Mouse (Mus musculus) right cerebral cortex, postnatal 10 days (tissue): ENCODE data around the gene Tmbim1.
"Not testable (repeated sequence)": the region's sequence is repeated elsewhere in the genome, so short reads cannot be mapped to it uniquely, and the experiment has no call there.

Source experiments
- DNase-seq, 2 experiments: peaks; one replicate each; pipeline ENCODE4 v3.0.0; 2021; ENCODE audit warnings: low spot score in 2 of 2

The Tmbim1 gene

GRCm38 (mm10) chr1:74329899-74330431 is 24.5 kb upstream of the Tmbim1 start:
- DNase-seq, result no peak

DNA sequence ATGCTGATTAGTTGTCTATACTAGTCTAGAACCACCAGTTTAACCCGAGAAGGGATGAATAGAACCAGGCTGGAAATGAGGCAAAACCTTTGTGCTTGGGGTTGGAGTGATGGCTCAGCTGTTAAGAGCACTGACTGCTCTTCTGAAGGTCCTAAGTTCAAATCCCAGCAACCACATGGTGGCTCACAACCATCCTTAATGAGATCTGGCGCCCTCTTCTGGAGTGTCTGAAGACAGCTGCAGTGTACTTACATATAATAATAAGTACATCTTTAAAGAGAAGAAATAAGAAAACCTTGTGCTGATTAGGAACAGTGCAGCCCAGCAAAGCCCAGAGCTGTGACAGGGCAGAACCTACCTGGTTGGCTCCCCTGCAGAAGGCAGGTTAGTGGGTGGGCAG is 21.5 kb upstream of the Tmbim1 start:
- not testable (repeated sequence) for DNase-seq

- DNase-seq, result no peak
Measured at GRCm38 (mm10) chr1:74321396-74321795, 16.0 kb upstream of the Tmbim1 start.

DNA sequence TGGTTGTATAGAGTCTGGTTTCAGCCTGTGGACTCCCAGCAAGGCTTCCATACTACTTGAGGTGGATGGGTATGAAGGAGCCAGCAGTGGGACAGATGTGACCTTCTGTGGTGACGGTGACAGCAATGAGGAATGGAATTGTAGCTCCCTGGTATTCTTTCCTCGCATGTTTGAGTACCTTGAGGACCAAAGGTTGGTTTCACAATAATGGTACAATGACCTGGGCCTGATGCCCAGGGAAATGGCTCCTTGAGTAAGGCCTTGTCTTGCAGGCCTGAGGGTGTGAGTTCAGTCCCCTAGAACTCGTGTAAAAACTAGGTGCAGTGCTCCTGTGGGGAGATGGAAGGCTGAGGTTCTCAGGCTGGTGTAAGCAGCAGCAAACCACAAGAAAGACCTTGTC is 13.3 kb upstream of the Tmbim1 start:
- no peak for DNase-seq

- no peak for DNase-seq
Measured at GRCm38 (mm10) chr1:74316114-74316827, 10.8 kb upstream of the Tmbim1 start.

- no peak for DNase-seq
Measured at GRCm38 (mm10) chr1:74314796-74315195, 9.4 kb upstream of the Tmbim1 start.

DNA sequence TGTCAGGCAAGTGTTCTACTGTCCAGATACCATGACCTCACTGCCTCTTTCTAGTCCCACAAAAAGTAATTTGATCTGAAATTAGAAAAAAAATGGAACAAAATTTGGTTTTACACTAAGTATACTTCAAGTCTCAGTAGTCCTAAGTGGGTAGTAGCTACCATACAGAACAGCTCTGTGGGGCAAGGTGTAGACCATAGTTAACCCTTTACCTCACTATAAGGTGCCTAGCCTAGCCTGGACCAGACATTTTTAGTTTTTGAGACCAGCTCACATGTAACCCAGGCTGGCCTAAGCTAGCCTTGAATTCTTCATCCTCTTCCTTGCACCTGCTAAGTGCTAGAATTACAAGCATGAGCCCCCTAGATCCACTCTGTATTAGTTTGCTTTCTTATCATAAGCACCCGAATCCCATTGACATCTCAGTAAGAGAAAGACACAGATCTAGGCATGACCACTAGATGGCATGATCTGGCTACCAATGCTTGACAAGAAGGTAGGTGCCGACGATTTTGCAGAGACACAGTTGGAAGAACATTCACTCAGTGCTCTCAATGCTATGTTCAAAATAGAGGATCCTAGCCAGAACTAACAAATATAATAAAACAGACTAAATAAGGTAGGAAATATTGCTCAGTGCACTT is 7.7 kb upstream of the Tmbim1 start:
- peak; percentile 85 for DNase-seq

DNA sequence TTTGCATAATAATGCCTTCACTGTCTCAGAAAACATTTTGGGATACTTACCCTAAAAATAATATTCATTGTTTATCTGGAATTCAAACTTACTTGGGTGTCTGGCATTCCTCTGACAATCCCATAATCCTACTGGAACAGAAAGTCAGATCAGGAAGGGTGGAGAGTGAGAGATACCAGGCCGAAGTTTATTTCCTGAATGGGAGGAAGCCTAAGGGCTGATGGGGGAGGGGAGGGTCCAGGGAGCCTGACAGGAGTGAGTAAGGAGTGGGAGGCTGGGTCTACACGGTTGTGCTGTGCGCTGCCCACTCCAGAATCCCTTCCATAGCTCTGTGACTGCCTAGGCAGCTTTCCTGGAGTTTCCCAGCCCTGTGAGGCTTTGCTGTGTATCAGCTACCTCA is 4.3 kb upstream of the Tmbim1 start:
- DNase-seq, result no peak

- no peak for DNase-seq
Measured at GRCm38 (mm10) chr1:74308001-74308964, 2.9 kb upstream of the Tmbim1 start.

DNA sequence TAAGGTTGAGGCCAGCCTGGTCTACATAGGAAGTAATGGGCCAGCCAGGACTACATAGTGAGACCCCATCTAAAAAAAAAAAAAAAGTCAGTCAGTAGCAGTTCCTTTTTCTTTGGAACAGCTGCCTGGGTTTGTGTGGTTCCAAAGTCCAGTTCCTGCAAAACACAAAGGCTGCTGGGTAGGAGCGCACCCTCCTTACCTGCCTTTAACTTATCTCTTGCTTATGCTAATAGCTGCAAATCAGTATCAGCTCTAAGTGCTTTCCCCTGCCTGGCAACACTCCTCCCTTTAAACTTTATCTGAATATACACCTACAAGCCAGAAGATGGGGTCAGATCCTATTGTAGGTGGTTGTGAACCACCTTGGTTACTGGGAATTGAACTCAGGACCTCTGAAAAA is 1.7 kb upstream of the Tmbim1 start:
- no peak for DNase-seq

GRCm38 (mm10) chr1:74304946-74305345 is 476 bp downstream of the Tmbim1 start:
- DNase-seq, result no peak

- no peak for DNase-seq
Measured at GRCm38 (mm10) chr1:74304339-74304790, 1.1 kb downstream of the Tmbim1 start.

- DNase-seq, result peak; percentile 61 to 66
Measured at GRCm38 (mm10) chr1:74303509-74304338, 1.7 kb downstream of the Tmbim1 start.

- DNase-seq, result no peak
Measured at GRCm38 (mm10) chr1:74302835-74303234, 2.6 kb downstream of the Tmbim1 start.

DNA sequence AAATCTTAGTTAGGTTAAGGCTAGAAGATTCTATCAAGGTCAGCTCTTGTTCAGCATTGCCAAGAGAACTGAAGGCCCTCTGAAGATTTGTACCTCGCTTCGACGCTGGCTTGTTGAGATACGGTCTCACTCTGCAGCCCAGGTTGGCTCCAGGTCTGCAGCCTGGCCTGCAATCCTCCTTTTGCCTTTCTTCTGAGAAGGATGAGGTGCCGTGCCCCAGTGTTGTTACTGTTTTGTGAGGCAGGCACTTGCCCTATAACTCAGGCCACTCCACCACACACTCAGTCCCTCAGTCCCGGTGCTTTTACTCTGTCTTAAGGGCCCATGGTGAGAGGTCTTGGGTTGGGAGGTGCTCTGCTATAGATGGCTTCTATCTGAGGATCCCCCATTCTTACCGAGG is 3.2 kb downstream of the Tmbim1 start:
- no peak for DNase-seq

- DNase-seq, result no peak
Measured at GRCm38 (mm10) chr1:74300347-74301110, 4.9 kb downstream of the Tmbim1 start.

- peak in 1 of 2 experiments; percentile 53 for DNase-seq
Measured at GRCm38 (mm10) chr1:74298996-74299395, 6.4 kb downstream of the Tmbim1 start.

DNA sequence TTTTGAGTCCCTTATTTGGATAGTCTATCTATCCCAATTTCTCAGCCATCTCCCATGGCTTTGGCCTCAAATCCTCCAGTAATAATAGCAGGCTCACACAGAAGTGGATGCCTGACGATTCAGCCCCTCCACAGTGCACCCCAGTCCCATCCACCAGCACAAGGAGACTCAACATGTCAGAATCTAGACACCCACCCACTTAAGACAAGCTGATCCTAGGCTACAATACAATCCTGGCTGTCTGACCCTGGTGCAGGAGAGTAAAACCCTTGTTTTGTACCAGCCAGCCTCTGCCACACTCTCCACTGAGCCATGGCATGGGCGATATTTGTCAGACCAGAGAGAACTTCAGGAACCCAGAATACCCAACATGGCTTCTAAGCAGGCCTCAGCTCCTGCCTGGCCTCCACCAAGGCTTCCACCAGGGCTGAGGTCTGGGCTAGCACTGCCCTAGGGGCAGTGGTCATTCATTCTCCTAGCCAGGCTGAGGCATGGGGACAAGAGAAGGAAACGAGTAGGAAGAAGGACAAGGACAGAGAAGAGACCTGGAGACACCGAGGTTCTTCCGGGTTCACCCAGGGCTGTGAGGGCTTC is 7.2 kb downstream of the Tmbim1 start:
- DNase-seq, result no peak

DNA sequence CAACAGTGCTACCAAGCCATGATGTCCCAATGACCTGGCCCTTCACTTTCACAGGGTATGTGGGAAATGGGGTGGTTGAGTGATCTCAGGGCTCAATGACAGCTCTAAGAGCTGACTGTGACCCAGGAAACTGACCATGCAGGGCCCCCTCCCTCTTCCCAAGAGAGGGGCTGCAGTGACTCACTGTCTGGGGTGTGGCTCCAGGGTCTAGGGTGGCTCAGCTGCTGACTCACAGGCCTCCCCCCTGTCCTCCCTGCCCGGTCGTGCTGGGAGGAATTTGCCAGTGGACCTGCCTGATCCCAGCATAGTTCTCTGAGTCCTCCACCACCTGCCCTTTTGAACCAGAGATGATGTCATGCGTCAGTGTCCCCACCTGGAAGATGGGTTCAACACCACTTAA is 8.2 kb downstream of the Tmbim1 start:
- DNase-seq, result no peak

DNA sequence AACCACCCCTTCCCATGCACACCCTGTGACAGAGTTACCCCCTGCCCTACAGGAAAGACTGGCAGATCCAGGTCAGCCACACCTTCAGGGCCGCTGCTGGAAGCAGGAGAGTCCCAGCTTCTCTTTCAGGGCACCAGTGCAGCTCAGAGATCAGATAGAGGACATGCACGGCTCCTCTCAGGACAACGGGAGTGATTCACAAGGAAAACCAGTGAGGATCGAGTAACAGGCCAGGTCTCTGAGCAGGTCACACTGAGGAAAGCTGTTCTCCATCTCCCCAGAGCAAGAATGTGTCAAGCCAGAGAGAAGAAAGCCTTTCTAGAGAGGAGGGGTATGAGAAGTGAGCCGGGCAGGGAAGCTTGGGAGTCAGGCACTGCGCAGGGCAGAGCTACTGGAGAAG is 8.9 kb downstream of the Tmbim1 start:
- no peak for DNase-seq
